29 mouse cellular contexts compared by ENCODE assay signal in genomic region chr14:76483701-76484100, GRCm38 (mm10).
DNase-seq lines count a peak whose midpoint lies in the region; ATAC-seq and TF ChIP-seq lines count a peak whose summit lies in the region.
"Had no signal": no experiment of that assay in that cellular context is flagged by ENCODE, and none has a peak within 500 bp of the region (broad histone marks: within the 10 kb centered on the region; RNA-seq: fewer than 3 reads in every experiment).

No protein-coding gene starts in this region.

- no peak for ATAC-seq in kidney, embryonic 15.5 days (replicated peaks; ENCODE audit: low FRiP score)
- ATAC-seq in kidney, postnatal 0 days (replicated peaks; ENCODE audit: low FRiP score, low read depth) = 0 out of 2 replicates have a peak, but pooled peaks have one; percentile 21
- no peak for ATAC-seq in kidney, embryonic 14.5 days (ENCODE audit: low FRiP score, low TSS enrichment)
- ATAC-seq in liver, postnatal 0 days = no peak
- ATAC-seq: activated CD4-positive, CD25-positive, alpha-beta regulatory T cell, adult 4 months; CD4-positive, CD25-positive, alpha-beta regulatory T cell, adult 4 months; forebrain, embryonic 14.5 days; Patski had no signal

- no peak overlapping the region for H3K27ac ChIP-seq in kidney, embryonic 15.5 days
- no peak overlapping the region for H3K27ac ChIP-seq in kidney, postnatal 0 days
- no peak overlapping the region for H3K27ac ChIP-seq in kidney, embryonic 14.5 days (ENCODE audit: low read depth, low read length)
- no peak overlapping the region for H3K27ac ChIP-seq in liver, adult 2 months (replicated peaks; ENCODE audit: insufficient read depth, low read depth, low read length)
- H3K27ac ChIP-seq in liver, postnatal 0 days (ENCODE audit: low read depth) = no peak overlapping the region
- H3K27ac ChIP-seq: embryonic facial prominence, embryonic 13.5 days; embryonic facial prominence, embryonic 15.5 days; forebrain, embryonic 10.5 days; forebrain, embryonic 12.5 days had no signal

- H3K36me3 ChIP-seq in kidney, embryonic 15.5 days = no peaks in the 10 kb centered on the region
- H3K36me3 ChIP-seq in kidney, postnatal 0 days (ENCODE audit: insufficient read depth, low read length) = no peaks in the 10 kb centered on the region
- H3K36me3 ChIP-seq in kidney, embryonic 14.5 days (ENCODE audit: control insufficient read depth, insufficient read depth, low read length) = no peaks in the 10 kb centered on the region
- no peaks in the 10 kb centered on the region for H3K36me3 ChIP-seq in liver, adult 2 months (ENCODE audit: control insufficient read depth, insufficient read depth, low read length)
- H3K36me3 ChIP-seq in liver, postnatal 0 days (replicated peaks; ENCODE audit: insufficient read depth, low read length) = no peaks in the 10 kb centered on the region
- H3K36me3 ChIP-seq: embryonic facial prominence, embryonic 13.5 days; embryonic facial prominence, embryonic 15.5 days; forebrain, embryonic 10.5 days; forebrain, embryonic 12.5 days; G1E had no signal

- H3K27me3 ChIP-seq in kidney, embryonic 15.5 days = no peaks in the 10 kb centered on the region
- H3K27me3 ChIP-seq in kidney, postnatal 0 days (ENCODE audit: insufficient read depth, low read length) = no peaks in the 10 kb centered on the region
- no peaks in the 10 kb centered on the region for H3K27me3 ChIP-seq in kidney, embryonic 14.5 days (ENCODE audit: control insufficient read depth, insufficient read depth, low read length)
- no peaks in the 10 kb centered on the region for H3K27me3 ChIP-seq in liver, adult 2 months (ENCODE audit: control insufficient read depth, insufficient read depth, low read length)
- H3K27me3 ChIP-seq in liver, postnatal 0 days (ENCODE audit: insufficient read depth, low read length) = no peaks in the 10 kb centered on the region
- H3K27me3 ChIP-seq: CH12.LX; embryonic facial prominence, embryonic 13.5 days; embryonic facial prominence, embryonic 15.5 days; forebrain, embryonic 12.5 days; Patski had no signal

- DNase-seq in kidney, adult 11 months = peak; percentile 59
- DNase-seq in kidney, adult 8-10 months = peak; percentile 38 to 58
- DNase-seq in kidney, postnatal 4 days = no peak
- DNase-seq in kidney, postnatal 0 days (ENCODE audit: low spot score) = no peak
- peak; percentile 89 for DNase-seq in liver, adult 2 months (ENCODE audit: extremely low read depth, low read depth, low spot score)
- no peak for DNase-seq in liver, postnatal 0 days
- DNase-seq: adrenal gland, adult 8-10 months; adrenal gland, postnatal 14 days; B cell, adult 2 months; cerebellum, adult 11 months; cerebellum, adult 18-20 months; cerebellum, adult 8-10 months; cerebellum, adult 9-11 months; cerebellum, postnatal 14 days; cerebellum, postnatal 36 days; embryo, embryonic 11 days had no signal

- WGBS in kidney, embryonic 15.5 days = 87% methylated on average over 1 of the region's 1 CpGs
- WGBS in kidney, postnatal 0 days = 75% methylated on average over 1 of the region's 1 CpGs
- 96% methylated on average over 1 of the region's 1 CpGs for WGBS in kidney, embryonic 14.5 days
- WGBS in liver, adult 2 months = 29% methylated on average over 1 of the region's 1 CpGs
- 86% methylated on average over 1 of the region's 1 CpGs for WGBS in liver, postnatal 0 days (ENCODE audit: insufficient replicate concordance)

- H3K79me2 ChIP-seq in liver, adult 2 months (ENCODE audit: control insufficient read depth, insufficient read depth, low read length) = no peaks in the 10 kb centered on the region

- TF ChIP-seq CTCF in kidney, postnatal 0 days (IDR thresholded peaks at IDR 0.05; ENCODE audit: low read depth) = no peak
- TF ChIP-seq CTCF in liver, adult 2 months (IDR thresholded peaks at IDR 0.05; ENCODE audit: low read depth, low read length) = no peak
- no peak for TF ChIP-seq CTCF in liver, postnatal 0 days (IDR thresholded peaks at IDR 0.05; ENCODE audit: low read depth)

- no peaks in the 10 kb centered on the region for H3K9me3 ChIP-seq in kidney, embryonic 15.5 days (replicated peaks)
- no peaks in the 10 kb centered on the region for H3K9me3 ChIP-seq in kidney, postnatal 0 days (replicated peaks; ENCODE audit: low read length)
- H3K9me3 ChIP-seq in kidney, embryonic 14.5 days (ENCODE audit: control insufficient read depth, low read length) = no peaks in the 10 kb centered on the region
- no peaks in the 10 kb centered on the region for H3K9me3 ChIP-seq in liver, postnatal 0 days (ENCODE audit: low read length)
- H3K9me3 ChIP-seq: embryonic facial prominence, embryonic 13.5 days; embryonic facial prominence, embryonic 15.5 days; forebrain, embryonic 10.5 days; forebrain, embryonic 12.5 days had no signal

- TF ChIP-seq EP300 in liver, postnatal 0 days (IDR thresholded peaks at IDR 0.05; ENCODE audit: low read depth) = no peak

- no peak overlapping the region for H3K9ac ChIP-seq in kidney, embryonic 15.5 days
- H3K9ac ChIP-seq in kidney, postnatal 0 days (ENCODE audit: low read depth, low read length) = no peak overlapping the region
- no peak overlapping the region for H3K9ac ChIP-seq in kidney, embryonic 14.5 days (ENCODE audit: low read depth, low read length)
- H3K9ac ChIP-seq in liver, adult 2 months (ENCODE audit: low read depth, low read length) = no peak overlapping the region
- no peak overlapping the region for H3K9ac ChIP-seq in liver, postnatal 0 days (replicated peaks)
- H3K9ac ChIP-seq: embryonic facial prominence, embryonic 13.5 days; embryonic facial prominence, embryonic 15.5 days; forebrain, embryonic 12.5 days had no signal

- no peak overlapping the region for H3K4me2 ChIP-seq in kidney, embryonic 15.5 days
- H3K4me2 ChIP-seq in kidney, postnatal 0 days (ENCODE audit: low read length) = no peak overlapping the region
- H3K4me2 ChIP-seq in kidney, embryonic 14.5 days (replicated peaks; ENCODE audit: low read depth, low read length) = no peak overlapping the region
- H3K4me2 ChIP-seq in liver, postnatal 0 days (ENCODE audit: low read depth, low read length) = no peak overlapping the region
- H3K4me2 ChIP-seq: embryonic facial prominence, embryonic 13.5 days; embryonic facial prominence, embryonic 15.5 days; forebrain, embryonic 12.5 days had no signal

- no peak overlapping the region for H3K4me3 ChIP-seq in kidney, embryonic 15.5 days (replicated peaks)
- no peak overlapping the region for H3K4me3 ChIP-seq in kidney, postnatal 0 days (replicated peaks; ENCODE audit: low read depth, low read length)
- H3K4me3 ChIP-seq in kidney, embryonic 14.5 days (ENCODE audit: low read length) = no peak overlapping the region
- no peak overlapping the region for H3K4me3 ChIP-seq in liver, adult 2 months (ENCODE audit: insufficient read depth, low read depth, low read length)
- no peak overlapping the region for H3K4me3 ChIP-seq in liver, postnatal 0 days (ENCODE audit: low read depth, low read length)
- H3K4me3 ChIP-seq: embryonic facial prominence, embryonic 13.5 days; embryonic facial prominence, embryonic 15.5 days; erythroblast, embryonic 14.5 days; forebrain, embryonic 10.5 days; forebrain, embryonic 12.5 days had no signal

- no peak for TF ChIP-seq POLR2A in liver, adult 2 months (IDR thresholded peaks at IDR 0.05; ENCODE audit: extremely low read depth, insufficient read depth, low read length)

- H3K4me1 ChIP-seq in kidney, embryonic 15.5 days = peaks cover 34% of the 10 kb centered on the region
- peaks cover 5% of the 10 kb centered on the region; the same call in 1 of the 2 replicates for H3K4me1 ChIP-seq in kidney, postnatal 0 days (replicated peaks; ENCODE audit: insufficient read depth, low read length)
- H3K4me1 ChIP-seq in kidney, embryonic 14.5 days (ENCODE audit: control insufficient read depth, insufficient read depth, low read length) = 0 out of 2 replicates have a peak, but pooled peaks cover 14% of the 10 kb centered on the region
- peaks cover 4% of the 10 kb centered on the region; the same call in 1 of the 2 replicates for H3K4me1 ChIP-seq in liver, adult 2 months (ENCODE audit: control insufficient read depth, insufficient read depth, low read length)
- H3K4me1 ChIP-seq in liver, postnatal 0 days (ENCODE audit: insufficient read depth) = peaks cover 2% of the 10 kb centered on the region; the same call in 1 of the 2 replicates

Comparison
In these comparisons a context has a peak if more than half of its experiments do, and no peak if none do; other contexts are left out.
1. DNase-seq: peak in kidney, adult 11 months (single experiment), kidney, adult 8-10 months (2 of 2) and liver, adult 2 months (single experiment); none in kidney, postnatal 4 days (0 of 2), kidney, postnatal 0 days (single experiment) and liver, postnatal 0 days (single experiment).